Mouse (Mus musculus) forebrain, embryonic 15.5 days (tissue): ENCODE data around the gene Dcaf12l1. TPM values are rescaled to one million over a fixed set of nuclear protein-coding genes. Genes with fewer than 3 reads are reported as not detected.
"Not testable (repeated sequence)": the region's sequence is repeated elsewhere in the genome, so short reads cannot be mapped to it uniquely, and the experiment has no call there.

Source experiments
- ATAC-seq: fragments of 200-750 bp; cut with Nextera tagmentation; replicated peaks from 2 replicates; pipeline ENCODE4 v1.8.0; 2017; ENCODE audit warnings: mild to moderate bottlenecking, moderate TSS enrichment, moderate library complexity
- H3K27ac ChIP-seq: fragments of 300-500 bp; sonication (generic); replicated peaks from 2 replicates; pipeline ENCODE4 v1.5.1; 2015; ENCODE audit warnings: mild to moderate bottlenecking, inconsistent platforms
- H3K27me3 ChIP-seq: fragments of 300-500 bp; sonication (generic); 2 replicates; pipeline ENCODE4 v1.6.1; 2015; ENCODE audit warnings: inconsistent platforms
- H3K36me3 ChIP-seq: fragments of 300-500 bp; sonication (generic); 2 replicates; pipeline ENCODE4 v1.6.1; 2015; ENCODE audit warnings: mild to moderate bottlenecking, inconsistent platforms
- H3K4me1 ChIP-seq: fragments of 300-500 bp; sonication (generic); 2 replicates; pipeline ENCODE4 v1.6.1; 2015; ENCODE audit warnings: inconsistent platforms
- H3K4me2 ChIP-seq: fragments of 300-500 bp; sonication (generic); replicated peaks from 2 replicates; pipeline ENCODE4 v1.6.1; 2015; ENCODE audit warnings: mild to moderate bottlenecking, inconsistent platforms
- H3K4me3 ChIP-seq: fragments of 300-500 bp; sonication (generic); 2 replicates; pipeline ENCODE4 v1.5.1; 2015; ENCODE audit warnings: mild to moderate bottlenecking, inconsistent platforms
- H3K9ac ChIP-seq: fragments of 300-500 bp; sonication (generic); replicated peaks from 2 replicates; pipeline ENCODE4 v1.6.1; 2015; ENCODE audit warnings: mild to moderate bottlenecking, inconsistent platforms
- H3K9me3 ChIP-seq: fragments of 300-500 bp; sonication (generic); 2 replicates; pipeline ENCODE4 v1.6.1; 2016; ENCODE audit warnings: inconsistent platforms
- WGBS: fragments of 180-500 bp; shearing (Covaris S2); methylation state at CpG from one replicate; pipeline ENCODE4 v1.1.7; 2015; ENCODE audit warnings: mixed read lengths; 5-methylcytosine and 5-hydroxymethylcytosine counted together
- polyA plus RNA-seq: library from polyadenylated mRNA; unstranded; fragments of >200 nt; fragmentation: Nextera tagmentation; extraction: Ambion mirVana; gene quantifications from 2 replicates; pipeline ENCODE4 v1.2.1, GENCODE M21; 2015

Gene Dcaf12l1
- 9.0 and 10.5 TPM in 2 replicates for polyA plus RNA-seq

GRCm38 (mm10) chrX:44789761-44790411 is at the start of gene Dcaf12l1:
TSS of gene Dcaf12l1 (minus strand) at chrX:44790197.
- no peaks in the 10 kb centered on the region for H3K36me3 ChIP-seq
- H3K4me1 ChIP-seq: 0 out of 2 replicates have a peak, but pooled peaks cover 4% of the 10 kb centered on the region
- peak; percentile 93 for ATAC-seq
- WGBS: 29% methylated on average over 47 of the region's 47 CpGs
- H3K9ac ChIP-seq: peak within 1 kb of the TSS; percentile 64
- no peak within 1 kb of the TSS for H3K27ac ChIP-seq
- no peaks in the 10 kb centered on the region for H3K27me3 ChIP-seq
- peak within 1 kb of the TSS; percentile 68 for H3K4me2 ChIP-seq
- H3K9me3 ChIP-seq: no peaks in the 10 kb centered on the region
- H3K4me3 ChIP-seq: peak within 1 kb of the TSS; percentile 55

GRCm38 (mm10) chrX:44809356-44809755 is 19.4 kb upstream of the Dcaf12l1 start:
- H3K36me3 ChIP-seq, H3K4me1 ChIP-seq, H3K9me3 ChIP-seq, H3K4me3 ChIP-seq, H3K9ac ChIP-seq, H3K27ac ChIP-seq, ATAC-seq, H3K4me2 ChIP-seq, H3K27me3 ChIP-seq: not testable (repeated sequence)
- 71% methylated on average over 1 of the region's 1 CpGs for WGBS

GRCm38 (mm10) chrX:44789036-44789760 is 799 bp downstream of the Dcaf12l1 start:
- Histone ChIP-seq H3K4me2 (peak overlapping the region; percentile 68), H3K9me3 (no peaks in the 10 kb centered on the region), H3K4me3 (peak overlapping the region; percentile 55), H3K27me3 (no peaks in the 10 kb centered on the region), H3K27ac (no peak overlapping the region), H3K36me3 (no peaks in the 10 kb centered on the region), H3K4me1 (0 out of 2 replicates have a peak, but pooled peaks cover 4% of the 10 kb centered on the region), H3K9ac (peak overlapping the region; percentile 64)
- WGBS: 46% methylated on average over 33 of the region's 36 CpGs
- ATAC-seq: peak; percentile 71
